Mouse (Mus musculus) bone marrow, adult 2 months (tissue): ENCODE measurements at regions not wholly inside any gene's neighbourhood (a gene's known extent, or its start where the extent isn't known, plus 50 kb on each side); places are given as distances from the start of the nearest gene placed in this dataset.

Experiments
- H3K27ac ChIP-seq: fragments of 200-500 bp; 2 replicates; pipeline ENCODE4 v1.5.1; 2012; ENCODE audit warnings: low read depth, mild to moderate bottlenecking, control low read depth, inconsistent platforms, low read length; ENCODE audit not compliant: control insufficient read depth, poor library complexity, insufficient read depth
- H3K4me1 ChIP-seq: fragments of 200-500 bp; 2 replicates; pipeline ENCODE4 v1.6.1; 2011; ENCODE audit warnings: low read length; ENCODE audit not compliant: control insufficient read depth, insufficient read depth
- H3K4me3 ChIP-seq: fragments of 200-500 bp; replicated peaks from 2 replicates; pipeline ENCODE3; 2011; ENCODE audit warnings: mild to moderate bottlenecking, low read depth, low read length, control low read depth; ENCODE audit not compliant: control insufficient read depth
- CTCF ChIP-seq: fragments of 200-500 bp; IDR thresholded peaks from 2 replicates; pipeline ENCODE4 v1.5.1; 2011; ENCODE audit warnings: low read length, control low read depth; ENCODE audit not compliant: control insufficient read depth, insufficient read depth
- POLR2A ChIP-seq: fragments of 200-500 bp; IDR thresholded peaks from 2 replicates; pipeline ENCODE4 v1.6.1; 2011; ENCODE audit warnings: low read depth, mild to moderate bottlenecking, control low read depth, low read length, borderline replicate concordance; ENCODE audit not compliant: control insufficient read depth
- WGBS: fragments of 180-500 bp; shearing (Covaris S2); methylation state at CpG from one replicate; pipeline ENCODE4 v1.1.7; 2018; 5-methylcytosine and 5-hydroxymethylcytosine counted together

GRCm38 (mm10) chr7:138448519-138448918, 51.0 kb upstream of the Tcerg1l start:
- no peak overlapping the region for H3K27ac ChIP-seq
- no peak for TF ChIP-seq POLR2A
- TF ChIP-seq CTCF = no peak
- no peak overlapping the region for H3K4me3 ChIP-seq
- H3K4me1 ChIP-seq = no peaks in the 10 kb centered on the region
- 78% methylated on average over 7 of the region's 7 CpGs for WGBS
